Mouse (Mus musculus): ENCODE results near the gene Vps13d. TPM values are rescaled to one million over a fixed set of nuclear protein-coding genes. Genes with fewer than 3 reads are reported as not detected.

Vps13d gene
- total and polyA plus RNA-seq, 2 experiments from 2014 or later = 7.8 to 35.3 TPM

- no peak for TF ChIP-seq CTCF (IDR thresholded peaks at IDR 0.05; ENCODE audit: low read depth)
- no peaks in the 10 kb centered on the region for H3K27me3 ChIP-seq (ENCODE audit: insufficient read depth, low read length)
- H3K36me3 ChIP-seq (ENCODE audit: insufficient read depth, low read length) = no peaks in the 10 kb centered on the region
- no peaks in the 10 kb centered on the region for H3K9me3 ChIP-seq (ENCODE audit: low read length)
- H3K4me2 ChIP-seq (ENCODE audit: low read depth, low read length) = no peak overlapping the region
- no peak overlapping the region for H3K4me3 ChIP-seq (ENCODE audit: low read length)
- 20% methylated on average over 3 of the region's 3 CpGs for WGBS
- no peak overlapping the region for H3K27ac ChIP-seq
- H3K9ac ChIP-seq (replicated peaks; ENCODE audit: low read length) = no peak overlapping the region
- ATAC-seq (no peak), DNase-seq (ENCODE audit: low spot score) (no peak)
- H3K4me1 ChIP-seq (ENCODE audit: insufficient read depth, low read length) = 0 out of 2 replicates have a peak, but pooled peaks cover 3% of the 10 kb centered on the region
Observed at GRCm38 (mm10) chr4:144992413-144992812, 202.4 kb downstream of the Vps13d start.

GRCm38 (mm10) chr4:144988443-144989206, 206.2 kb downstream of the Vps13d start:
- no peak for TF ChIP-seq CTCF (IDR thresholded peaks at IDR 0.05; ENCODE audit: low read depth)
- no peak overlapping the region for H3K4me3 ChIP-seq (ENCODE audit: low read length)
- no peaks in the 10 kb centered on the region for H3K36me3 ChIP-seq (ENCODE audit: insufficient read depth, low read length)
- H3K4me2 ChIP-seq (ENCODE audit: low read depth, low read length) = no peak overlapping the region
- H3K9me3 ChIP-seq (ENCODE audit: low read length) = no peaks in the 10 kb centered on the region
- H3K27me3 ChIP-seq (ENCODE audit: insufficient read depth, low read length) = no peaks in the 10 kb centered on the region
- 0 out of 2 replicates have a peak, but pooled peaks cover 3% of the 10 kb centered on the region for H3K4me1 ChIP-seq (ENCODE audit: insufficient read depth, low read length)
- no peak for DNase-seq (ENCODE audit: low spot score)
- WGBS = 76% methylated on average over 5 of the region's 5 CpGs
- ATAC-seq = 0 out of 2 replicates have a peak, but pooled peaks have one; percentile 28
- H3K9ac ChIP-seq (replicated peaks; ENCODE audit: low read length) = no peak overlapping the region
- H3K27ac ChIP-seq = 0 out of 2 replicates have a peak overlapping the region, but pooled peaks have one; percentile 7

DNA sequence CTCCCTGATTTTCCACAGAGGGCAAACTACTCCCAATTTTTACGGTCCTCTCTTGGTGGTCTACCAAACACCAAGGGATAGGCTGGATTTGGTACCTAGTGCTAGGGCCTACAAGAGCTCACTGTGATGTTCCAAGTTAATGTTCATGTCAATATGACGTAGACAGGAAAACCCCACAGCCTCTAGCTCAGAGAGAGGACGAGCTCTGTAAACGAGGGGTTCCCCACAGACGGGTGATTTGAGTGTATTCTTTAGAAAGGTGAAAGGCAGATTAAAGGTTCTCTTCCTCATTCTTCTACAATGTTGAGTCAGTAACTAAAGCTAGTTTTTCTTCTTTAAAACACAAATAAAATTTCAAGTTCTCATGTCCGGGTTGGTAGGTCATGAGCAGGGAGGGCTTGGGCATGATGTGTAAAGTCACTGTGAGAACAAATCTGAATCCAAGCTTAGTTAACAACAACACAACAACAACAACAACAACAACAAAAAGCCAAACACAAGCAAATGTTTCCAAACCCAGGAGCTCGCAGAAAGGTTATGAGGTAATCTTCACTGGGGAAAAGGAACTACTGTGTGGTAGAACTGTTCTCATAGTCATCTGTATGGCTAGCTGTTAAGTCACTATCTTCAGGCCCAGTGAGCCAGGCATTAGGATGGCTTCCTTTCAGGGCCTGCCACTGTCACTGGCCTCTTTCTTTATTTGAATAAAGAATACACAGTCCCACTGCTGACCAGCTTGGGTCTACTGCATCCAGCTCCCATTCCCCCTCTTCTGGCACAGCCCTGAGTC, 208.6 kb downstream of the Vps13d start:
- Histone ChIP-seq H3K9me3 (ENCODE audit: low read length) (no peaks in the 10 kb centered on the region), H3K4me2 (ENCODE audit: low read depth, low read length) (no peak overlapping the region), H3K9ac (replicated peaks; ENCODE audit: low read length) (no peak overlapping the region), H3K4me3 (ENCODE audit: low read length) (no peak overlapping the region), H3K27me3 (ENCODE audit: insufficient read depth, low read length) (no peaks in the 10 kb centered on the region), H3K27ac (no peak overlapping the region), H3K4me1 (ENCODE audit: insufficient read depth, low read length) (no peaks in the 10 kb centered on the region; the same call in 1 of the 2 replicates), H3K36me3 (ENCODE audit: insufficient read depth, low read length) (no peaks in the 10 kb centered on the region)
- TF ChIP-seq CTCF (IDR thresholded peaks at IDR 0.05; ENCODE audit: low read depth) = no peak
- DNase-seq (ENCODE audit: low spot score) (no peak), ATAC-seq (no peak)
- WGBS = 95% methylated on average over 7 of the region's 7 CpGs

DNA sequence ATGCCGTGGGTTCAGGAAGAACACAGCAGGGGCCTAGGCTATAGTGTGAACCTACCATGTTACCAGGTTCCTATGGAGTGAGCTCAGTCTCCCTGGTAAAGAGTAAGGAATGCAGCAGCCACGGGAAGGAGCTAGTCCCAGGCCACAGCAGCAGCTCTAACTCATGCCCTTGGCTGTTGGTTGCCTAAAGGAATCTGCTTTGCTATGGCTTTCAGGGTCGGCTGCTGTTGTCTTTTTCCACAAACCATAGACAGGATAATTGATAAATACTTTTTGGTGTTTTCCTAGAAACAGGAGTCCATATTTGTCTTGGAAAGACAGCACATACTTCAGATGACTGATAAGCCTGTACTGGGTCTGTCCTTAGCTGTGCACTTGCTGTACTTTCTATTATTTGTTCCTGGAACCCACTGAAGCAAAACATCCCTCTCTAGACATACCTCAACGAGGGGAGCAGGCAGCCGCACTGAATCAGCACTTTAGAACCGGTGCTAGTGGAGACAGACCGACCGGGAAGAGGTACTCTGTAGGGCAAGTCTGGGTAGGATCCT, 210.9 kb downstream of the Vps13d start:
- Histone ChIP-seq H3K9ac (replicated peaks; ENCODE audit: low read length) (no peak overlapping the region), H3K4me2 (ENCODE audit: low read depth, low read length) (no peak overlapping the region), H3K4me3 (ENCODE audit: low read length) (no peak overlapping the region), H3K27ac (no peak overlapping the region), H3K4me1 (ENCODE audit: insufficient read depth, low read length) (no peaks in the 10 kb centered on the region; the same call in 1 of the 2 replicates), H3K9me3 (ENCODE audit: low read length) (no peaks in the 10 kb centered on the region), H3K27me3 (ENCODE audit: insufficient read depth, low read length) (no peaks in the 10 kb centered on the region), H3K36me3 (ENCODE audit: insufficient read depth, low read length) (no peaks in the 10 kb centered on the region)
- 57% methylated on average over 8 of the region's 8 CpGs for WGBS
- TF ChIP-seq CTCF (IDR thresholded peaks at IDR 0.05; ENCODE audit: low read depth) = no peak
- no peak for ATAC-seq
- no peak for DNase-seq (ENCODE audit: low spot score)

- H3K4me1 ChIP-seq (ENCODE audit: insufficient read depth, low read length) = no peaks in the 10 kb centered on the region; the same call in 1 of the 2 replicates
- no peak overlapping the region for H3K9ac ChIP-seq (replicated peaks; ENCODE audit: low read length)
- no peaks in the 10 kb centered on the region for H3K27me3 ChIP-seq (ENCODE audit: insufficient read depth, low read length)
- no peaks in the 10 kb centered on the region for H3K36me3 ChIP-seq (ENCODE audit: insufficient read depth, low read length)
- TF ChIP-seq CTCF (IDR thresholded peaks at IDR 0.05; ENCODE audit: low read depth) = no peak
- DNase-seq (ENCODE audit: low spot score) = no peak
- no peaks in the 10 kb centered on the region for H3K9me3 ChIP-seq (ENCODE audit: low read length)
- no peak for ATAC-seq
- H3K27ac ChIP-seq = no peak overlapping the region
- H3K4me3 ChIP-seq (ENCODE audit: low read length) = no peak overlapping the region
- H3K4me2 ChIP-seq (ENCODE audit: low read depth, low read length) = no peak overlapping the region
- WGBS = 79% methylated on average over 8 of the region's 8 CpGs
Observed at GRCm38 (mm10) chr4:144983228-144983744, 211.5 kb downstream of the Vps13d start.

GRCm38 (mm10) chr4:144980811-144981551, 213.8 kb downstream of the Vps13d start:
- 63% methylated on average over 8 of the region's 8 CpGs for WGBS
- no peak overlapping the region for H3K4me2 ChIP-seq (ENCODE audit: low read depth, low read length)
- H3K27ac ChIP-seq = no peak overlapping the region
- DNase-seq (ENCODE audit: low spot score) (no peak), ATAC-seq (no peak)
- no peaks in the 10 kb centered on the region for H3K9me3 ChIP-seq (ENCODE audit: low read length)
- no peaks in the 10 kb centered on the region for H3K27me3 ChIP-seq (ENCODE audit: insufficient read depth, low read length)
- peaks cover 5% of the 10 kb centered on the region; the same call in 1 of the 2 replicates for H3K36me3 ChIP-seq (ENCODE audit: insufficient read depth, low read length)
- H3K4me3 ChIP-seq (ENCODE audit: low read length) = no peak overlapping the region
- no peak for TF ChIP-seq CTCF (IDR thresholded peaks at IDR 0.05; ENCODE audit: low read depth)
- H3K9ac ChIP-seq (replicated peaks; ENCODE audit: low read length) = no peak overlapping the region
- H3K4me1 ChIP-seq (ENCODE audit: insufficient read depth, low read length) = no peaks in the 10 kb centered on the region; the same call in 1 of the 2 replicates

Measured in hindbrain, postnatal 0 days (tissue).